ENCODE assay signal across 8 mouse cellular contexts in the genomic region with DNA sequence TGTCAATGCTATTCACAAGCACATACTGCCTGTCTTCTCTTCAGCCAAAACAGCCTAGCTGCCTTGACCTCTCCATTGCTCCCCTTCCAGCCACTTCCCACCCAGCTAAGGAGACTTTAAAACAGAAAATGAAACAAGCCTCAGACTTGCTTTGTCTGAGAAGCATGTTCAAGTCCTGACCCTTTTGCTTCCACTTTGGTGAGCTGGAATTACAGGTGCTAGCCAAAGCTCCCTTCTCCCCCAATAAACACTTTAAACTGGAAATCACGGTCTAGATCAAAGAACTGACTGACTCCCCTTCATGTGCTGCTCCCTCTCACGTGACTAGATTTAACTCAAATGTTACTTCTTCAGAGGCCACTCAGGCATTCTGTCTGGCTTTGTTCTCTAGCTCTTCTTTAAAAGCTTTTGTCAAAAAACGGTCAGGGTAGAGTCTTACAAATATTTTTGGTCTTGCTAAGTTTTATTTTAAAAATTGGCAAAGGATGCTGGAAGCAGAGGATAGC. TPM values are rescaled to one million over a fixed set of nuclear protein-coding genes. Genes with fewer than 3 reads are reported as not detected.
DNase-seq lines count a peak whose midpoint lies in the region; ATAC-seq and TF ChIP-seq lines count a peak whose summit lies in the region.

No protein-coding gene starts in this region.

- no peak for TF ChIP-seq POLR2A in cortical plate, adult 2 months (IDR thresholded peaks at IDR 0.05; ENCODE audit: extremely low read depth, insufficient read depth, low read length)

- 64% methylated on average over 3 of the region's 3 CpGs for WGBS in midbrain, embryonic 16.5 days

- TF ChIP-seq CTCF in left cerebral cortex, adult 2 months (IDR thresholded peaks at IDR 0.05) = no peak
- no peak for TF ChIP-seq CTCF in cortical plate, adult 2 months (IDR thresholded peaks at IDR 0.05; ENCODE audit: extremely low read depth, insufficient read depth, low read length)

- no peak overlapping the region for H3K9ac ChIP-seq in midbrain, embryonic 16.5 days (ENCODE audit: low read depth, low read length)

- no peak for DNase-seq in left cerebral cortex, adult 2 months (ENCODE audit: extremely low spot score in 1 of 2, low spot score in 2 of 2)
- DNase-seq in left cerebral cortex, adult 11 months (ENCODE audit: low spot score) = no peak
- DNase-seq in right cerebral cortex, postnatal 14 days = no peak
- DNase-seq in layer of hippocampus, postnatal 10 days (ENCODE audit: low spot score in 2 of 2) = no peak
- no peak for DNase-seq in cerebellum, postnatal 4 days (ENCODE audit: low spot score in 2 of 2)

- H3K4me3 ChIP-seq in left cerebral cortex, adult 2 months = peak overlapping the region; percentile 95
- peak overlapping the region; percentile 60; the same call in 1 of the 2 replicates for H3K4me3 ChIP-seq in cortical plate, adult 2 months (ENCODE audit: insufficient read depth, low read length)
- no peak overlapping the region for H3K4me3 ChIP-seq in midbrain, embryonic 16.5 days (ENCODE audit: low read depth, low read length)

- no peaks in the 10 kb centered on the region for H3K36me3 ChIP-seq in midbrain, embryonic 16.5 days (ENCODE audit: control insufficient read depth, insufficient read depth, low read length)

- peak overlapping the region; percentile 68 for H3K4me2 ChIP-seq in midbrain, embryonic 16.5 days (ENCODE audit: low read length)

- no peaks in the 10 kb centered on the region for H3K27me3 ChIP-seq in midbrain, embryonic 16.5 days (ENCODE audit: control insufficient read depth, insufficient read depth, low read depth, low read length)

- peaks cover 3% of the 10 kb centered on the region; the same call in 1 of the 2 replicates for H3K4me1 ChIP-seq in cortical plate, adult 2 months (ENCODE audit: control insufficient read depth, insufficient read depth, low read length)
- H3K4me1 ChIP-seq in midbrain, embryonic 16.5 days (ENCODE audit: control insufficient read depth, insufficient read depth, low read length) = peaks cover 15% of the 10 kb centered on the region

- no peaks in the 10 kb centered on the region for H3K9me3 ChIP-seq in midbrain, embryonic 16.5 days (replicated peaks; ENCODE audit: control insufficient read depth, low read length, poor library complexity, severe bottlenecking)

- peak; percentile 1 for ATAC-seq in inflammation-experienced regulatory T-cells, adult 6 months
- ATAC-seq in midbrain, embryonic 16.5 days = no peak

- H3K27ac ChIP-seq in left cerebral cortex, adult 2 months = no peak overlapping the region
- H3K27ac ChIP-seq in cortical plate, adult 2 months (ENCODE audit: insufficient read depth, low read length) = no peak overlapping the region
- H3K27ac ChIP-seq in midbrain, embryonic 16.5 days (ENCODE audit: low read length) = no peak overlapping the region

- intact Hi-C loops in left cerebral cortex, adult 2 months (cut with DNase I) = no loop called here

RNA-seq across cellular contexts. Expression of a gene that starts 1.0 kb away (rescaled TPM):
- 1 to 10 TPM; 3.4 to 3.5 TPM for total RNA-seq in left cerebral cortex, adult 2 months (2021)
- polyA plus RNA-seq in cortical plate, adult 2 months (2012; rRNA removed) = 2.4 and 2.5 TPM in 2 replicates
- polyA plus RNA-seq in inflammation-experienced regulatory T-cells, adult 6 months (2017; shearing (Covaris generic)) = under 1 TPM; 0.25 to 0.88 (median 0.66) TPM
- polyA plus RNA-seq in midbrain, embryonic 16.5 days (2015; fragmentation: Nextera tagmentation; extraction: Ambion mirVana) = 6.0 and 6.5 TPM in 2 replicates
- 1 to 10 TPM; 4.7 to 4.8 TPM for total RNA-seq in layer of hippocampus, postnatal 10 days (2021)

RNA-seq across cellular contexts. Expression of a gene that starts 36.8 kb away (rescaled TPM):
- total RNA-seq in left cerebral cortex, adult 2 months (2021) = 1 to 10 TPM; 5.2 to 5.8 TPM
- polyA plus RNA-seq in cortical plate, adult 2 months (2012; rRNA removed) = 2.4 and 2.5 TPM in 2 replicates
- polyA plus RNA-seq in inflammation-experienced regulatory T-cells, adult 6 months (2017; shearing (Covaris generic)) = 1 to 10 TPM; 2.9 to 4.5 (median 4.0) TPM
- polyA plus RNA-seq in midbrain, embryonic 16.5 days (2015; fragmentation: Nextera tagmentation; extraction: Ambion mirVana) = 8.1 and 8.7 TPM in 2 replicates
- 1 to 10 TPM; 6.7 to 7.0 TPM for total RNA-seq in layer of hippocampus, postnatal 10 days (2021)

RNA-seq across cellular contexts. Expression of a gene that starts 36.8 kb away (rescaled TPM):
- total RNA-seq in left cerebral cortex, adult 2 months (2021) = 10 to 100 TPM; 47.3 to 52.7 TPM
- 52.7 TPM in 2 replicates for polyA plus RNA-seq in cortical plate, adult 2 months (2012; rRNA removed)
- 100 to 1,000 TPM; 104 to 113 (median 106) TPM for polyA plus RNA-seq in inflammation-experienced regulatory T-cells, adult 6 months (2017; shearing (Covaris generic))
- polyA plus RNA-seq in midbrain, embryonic 16.5 days (2015; fragmentation: Nextera tagmentation; extraction: Ambion mirVana) = 63.4 and 66.0 TPM in 2 replicates
- total RNA-seq in layer of hippocampus, postnatal 10 days (2021) = 10 to 100 TPM; 47.0 to 48.8 TPM

RNA-seq across cellular contexts. Expression of a gene that starts 37.0 kb away (rescaled TPM):
- under 1 TPM; 0.54 to 0.77 TPM for total RNA-seq in left cerebral cortex, adult 2 months (2021)
- 1.5 and 1.7 TPM in 2 replicates for polyA plus RNA-seq in cortical plate, adult 2 months (2012; rRNA removed)
- polyA plus RNA-seq in inflammation-experienced regulatory T-cells, adult 6 months (2017; shearing (Covaris generic)) = under 1 TPM; 0.43 to 0.85 (median 0.61) TPM
- 0.23 and 0.37 TPM in 2 replicates for polyA plus RNA-seq in midbrain, embryonic 16.5 days (2015; fragmentation: Nextera tagmentation; extraction: Ambion mirVana)
- 1 to 10 TPM in 1 of 2 experiments, under 1 TPM in 1; 0.98 to 1.4 TPM for total RNA-seq in layer of hippocampus, postnatal 10 days (2021)

RNA-seq across cellular contexts. Expression of a gene that starts 51.9 kb away (rescaled TPM):
- 10 to 100 TPM; 11.3 to 12.5 TPM for total RNA-seq in left cerebral cortex, adult 2 months (2021)
- polyA plus RNA-seq in cortical plate, adult 2 months (2012; rRNA removed) = 11.6 and 13.2 TPM in 2 replicates
- 10 to 100 TPM; 16.6 to 18.9 (median 17.0) TPM for polyA plus RNA-seq in inflammation-experienced regulatory T-cells, adult 6 months (2017; shearing (Covaris generic))
- polyA plus RNA-seq in midbrain, embryonic 16.5 days (2015; fragmentation: Nextera tagmentation; extraction: Ambion mirVana) = 6.6 and 9.7 TPM in 2 replicates
- total RNA-seq in layer of hippocampus, postnatal 10 days (2021) = 10 to 100 TPM; 10.6 to 13.5 TPM
